Mouse (Mus musculus) c-Kit-positive CD71-negative TER-119-negative erythroid progenitor cells, embryonic 14.5 days (primary cell): ENCODE data around the gene Fam110c.

ENCODE experiments used
- DNase-seq: peaks from one replicate; pipeline ENCODE4 v3.0.0-alpha.2; 2013; ENCODE audit warnings: low read depth

Fam110c gene

DNA sequence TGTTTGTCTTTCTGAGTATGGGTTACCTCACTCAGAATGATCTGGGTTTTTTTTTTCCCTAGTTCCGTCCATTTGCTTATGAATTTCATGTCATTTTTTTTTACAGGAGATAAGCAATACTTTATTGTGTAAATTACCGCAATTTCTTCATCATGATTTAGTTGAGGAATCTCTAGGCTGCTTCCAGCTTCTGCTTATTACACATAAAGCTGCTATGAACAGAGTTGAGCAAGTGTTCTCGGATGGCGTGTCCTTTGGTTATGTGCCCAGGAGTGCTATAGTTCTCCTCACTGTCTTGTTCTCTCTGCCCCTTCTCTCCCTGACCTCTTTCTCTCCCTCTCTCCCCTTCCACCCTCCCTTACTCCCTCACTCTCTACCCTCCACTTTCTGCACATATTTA, 28.2 kb downstream of the Fam110c start:
- no peak for DNase-seq

DNA sequence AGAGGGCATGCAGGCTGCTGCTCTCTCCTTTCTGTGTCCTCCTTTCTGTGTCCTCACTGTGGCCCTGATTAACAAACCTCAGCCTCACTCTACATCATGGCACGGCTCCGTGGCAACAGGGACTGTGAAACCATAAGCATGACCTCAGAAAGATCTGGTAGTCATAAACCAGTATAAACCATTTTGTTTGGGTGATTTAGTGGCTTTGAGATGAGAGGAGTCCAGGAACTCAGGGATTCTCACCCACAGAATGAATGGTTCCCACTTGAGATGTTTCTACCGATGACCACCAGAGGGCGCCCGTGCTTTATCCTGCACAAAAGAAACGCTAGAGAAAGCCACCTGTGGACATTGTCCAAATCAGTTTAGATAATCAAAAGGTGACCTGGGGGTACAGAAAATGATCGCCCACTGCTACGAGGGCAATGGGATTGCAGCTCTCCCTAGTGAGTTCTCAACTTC, 42.4 kb downstream of the Fam110c start:
- DNase-seq, result peak; percentile 23

DNA sequence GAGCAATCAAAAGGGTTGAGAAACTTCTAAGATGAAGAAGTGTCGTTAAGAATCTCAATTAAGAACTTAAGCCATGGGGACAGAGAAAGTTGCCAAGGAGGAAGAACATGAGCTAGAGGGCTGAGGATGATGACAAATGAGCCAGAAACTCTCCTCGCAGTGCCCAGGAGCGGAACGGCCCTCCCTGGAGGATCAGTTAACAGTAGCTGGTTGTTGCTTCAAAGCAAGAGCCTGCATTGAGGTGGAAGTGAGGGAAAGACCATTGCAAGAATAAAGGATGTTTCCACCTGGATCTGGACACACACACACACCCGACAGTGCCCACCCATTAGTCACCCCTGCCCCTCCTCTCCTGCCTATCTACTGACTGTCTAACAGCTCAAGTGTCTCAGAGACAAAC, 46.9 kb downstream of the Fam110c start:
- no peak for DNase-seq

DNA sequence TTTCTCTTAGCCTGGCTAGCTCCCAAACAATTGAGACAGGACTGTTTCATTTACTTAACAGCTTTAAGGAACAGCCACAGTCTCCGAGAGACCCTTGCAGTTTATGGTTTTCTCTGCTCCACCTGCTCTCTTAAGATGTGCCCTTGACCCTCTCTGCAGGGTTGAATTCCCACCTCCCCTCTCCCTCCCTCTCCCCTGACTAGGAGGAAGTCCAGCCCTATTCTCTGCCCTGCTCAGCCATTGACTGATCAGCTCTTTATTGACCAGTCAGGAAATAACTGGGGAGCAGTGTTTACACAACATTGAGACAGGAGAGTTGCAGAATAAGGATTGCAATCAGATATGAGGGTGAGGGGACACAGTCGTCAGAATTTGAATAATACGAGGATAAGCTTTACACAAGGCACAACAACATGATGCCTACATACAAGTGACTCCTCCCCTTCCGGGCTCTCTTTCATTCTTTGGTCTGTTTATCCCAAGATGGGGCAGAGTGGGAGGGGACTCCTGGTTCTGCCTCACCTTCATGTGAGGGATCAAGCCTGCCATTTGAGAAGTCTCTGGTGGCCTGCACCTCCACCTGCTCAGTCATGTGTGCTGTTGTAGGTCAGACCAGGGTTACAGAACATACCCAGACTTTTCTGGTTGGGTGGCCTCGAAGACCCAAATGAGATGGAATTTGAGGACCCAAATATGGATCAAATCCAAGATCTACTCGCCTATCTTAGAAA, 49.4 kb downstream of the Fam110c start:
- no peak for DNase-seq

DNA sequence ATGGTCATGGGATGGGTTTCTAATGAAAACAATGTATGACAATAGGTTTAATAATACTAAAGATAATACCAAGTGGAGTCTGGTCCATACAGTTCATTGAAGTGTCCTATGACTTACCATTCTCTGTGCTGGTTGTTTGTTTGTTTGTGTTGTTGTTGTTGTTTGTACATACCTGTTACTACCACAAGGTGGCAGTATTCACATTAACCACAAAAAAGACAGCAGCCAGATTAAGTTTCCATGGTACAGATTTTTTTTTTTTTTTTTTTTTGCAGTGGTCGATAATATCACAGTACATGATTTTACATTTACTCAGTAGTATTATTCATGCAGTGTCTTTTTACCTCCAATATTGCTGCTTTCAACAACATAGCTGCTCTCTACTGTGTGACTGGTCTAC, 52.4 kb downstream of the Fam110c start:
- no peak for DNase-seq

DNA sequence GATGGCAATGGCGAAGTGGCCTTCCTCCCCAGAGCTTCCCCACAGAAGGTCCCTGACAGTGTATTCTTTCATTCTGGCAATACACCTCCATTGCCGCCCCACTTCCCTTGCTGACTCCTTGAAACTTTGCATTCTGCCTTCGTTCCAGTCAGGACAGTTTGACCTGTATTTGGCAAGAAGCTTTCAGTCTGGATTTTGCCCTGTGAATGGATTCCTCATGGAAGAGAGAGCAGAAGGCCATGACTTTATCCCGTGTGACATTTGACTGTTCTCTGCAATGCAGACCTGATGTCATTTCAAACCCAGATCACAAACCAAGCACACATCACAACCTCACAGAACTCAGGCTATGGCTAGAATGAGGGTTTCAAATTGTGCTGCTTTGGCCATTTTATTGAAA, 55.9 kb downstream of the Fam110c start:
- DNase-seq, result no peak
